ENCODE assay signal across 12 mouse cellular contexts in the genomic region with DNA sequence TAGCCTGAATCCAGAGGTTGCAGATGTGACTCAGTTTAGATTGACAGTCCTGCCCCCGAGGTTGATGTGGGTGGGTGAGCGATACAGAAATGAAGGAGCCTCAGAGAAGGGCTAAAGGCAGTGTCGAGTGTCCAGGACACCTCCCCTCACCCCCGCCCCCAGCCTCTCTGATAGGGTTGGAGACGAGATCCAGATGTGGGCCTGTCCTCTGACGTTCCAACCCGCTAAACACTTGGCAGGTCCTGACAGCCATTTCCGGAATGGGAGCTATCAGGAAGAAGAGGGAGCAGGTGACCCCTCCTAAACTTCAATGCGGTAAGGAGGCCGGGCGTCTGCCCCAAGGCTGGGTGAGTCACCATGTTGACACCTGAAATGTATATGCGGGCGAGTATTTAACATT. TPM values are rescaled to one million over a fixed set of nuclear protein-coding genes. Genes with fewer than 3 reads are reported as not detected.
DNase-seq lines count a peak whose midpoint lies in the region; ATAC-seq and TF ChIP-seq lines count a peak whose summit lies in the region.
"Had no signal": no experiment of that assay in that cellular context is flagged by ENCODE, and none has a peak within 500 bp of the region (broad histone marks: within the 10 kb centered on the region; RNA-seq: fewer than 3 reads in every experiment).

No protein-coding gene starts in this region.

- no peaks in the 10 kb centered on the region for H3K4me1 ChIP-seq in hindbrain, postnatal 0 days (ENCODE audit: insufficient read depth, low read length)
- H3K4me1 ChIP-seq in hindbrain, embryonic 13.5 days (replicated peaks): peaks cover 30% of the 10 kb centered on the region
- H3K4me1 ChIP-seq in neural tube, embryonic 15.5 days: peaks cover 33% of the 10 kb centered on the region
- peaks cover 37% of the 10 kb centered on the region for H3K4me1 ChIP-seq in embryonic facial prominence, embryonic 11.5 days (ENCODE audit: control insufficient read depth, insufficient read depth, low read length)
- H3K4me1 ChIP-seq in stomach, embryonic 16.5 days (ENCODE audit: control insufficient read depth, insufficient read depth, low read length): peaks cover 40% of the 10 kb centered on the region

- no peaks in the 10 kb centered on the region; the same call in 1 of the 2 replicates for H3K27me3 ChIP-seq in hindbrain, postnatal 0 days (ENCODE audit: insufficient read depth, low read length)
- H3K27me3 ChIP-seq in hindbrain, embryonic 13.5 days: peaks cover 43% of the 10 kb centered on the region
- H3K27me3 ChIP-seq in neural tube, embryonic 15.5 days (replicated peaks): peaks cover 41% of the 10 kb centered on the region
- no peaks in the 10 kb centered on the region; the same call in none of the 2 replicates for H3K27me3 ChIP-seq in embryonic facial prominence, embryonic 11.5 days (ENCODE audit: control insufficient read depth, insufficient read depth, low read length)
- H3K27me3 ChIP-seq in stomach, embryonic 16.5 days (ENCODE audit: control insufficient read depth, insufficient read depth, low read length): peaks cover 29% of the 10 kb centered on the region

- no peaks in the 10 kb centered on the region for H3K9me3 ChIP-seq in hindbrain, postnatal 0 days (ENCODE audit: low read length)
- H3K9me3 ChIP-seq in hindbrain, embryonic 13.5 days: no peaks in the 10 kb centered on the region
- no peaks in the 10 kb centered on the region for H3K9me3 ChIP-seq in neural tube, embryonic 15.5 days (replicated peaks)
- no peaks in the 10 kb centered on the region for H3K9me3 ChIP-seq in embryonic facial prominence, embryonic 11.5 days (replicated peaks; ENCODE audit: control insufficient read depth, low read length)
- no peaks in the 10 kb centered on the region for H3K9me3 ChIP-seq in stomach, embryonic 16.5 days (replicated peaks; ENCODE audit: control insufficient read depth, low read length)
- H3K9me3 ChIP-seq: stomach, embryonic 15.5 days had no signal

- WGBS in hindbrain, postnatal 0 days: 74% methylated on average over 13 of the region's 13 CpGs
- WGBS in hindbrain, embryonic 13.5 days: 67% methylated on average over 13 of the region's 13 CpGs
- WGBS in neural tube, embryonic 15.5 days: 76% methylated on average over 13 of the region's 13 CpGs
- 20% methylated on average over 13 of the region's 13 CpGs for WGBS in embryonic facial prominence, embryonic 11.5 days
- WGBS in stomach, embryonic 16.5 days: 21% methylated on average over 13 of the region's 13 CpGs

- H3K9ac ChIP-seq in hindbrain, postnatal 0 days (replicated peaks; ENCODE audit: low read length): no peak overlapping the region
- no peak overlapping the region for H3K9ac ChIP-seq in hindbrain, embryonic 13.5 days
- H3K9ac ChIP-seq in neural tube, embryonic 15.5 days (replicated peaks): no peak overlapping the region
- no peak overlapping the region for H3K9ac ChIP-seq in embryonic facial prominence, embryonic 11.5 days (replicated peaks; ENCODE audit: low read length)
- no peak overlapping the region for H3K9ac ChIP-seq in stomach, embryonic 16.5 days (ENCODE audit: low read length)
- H3K9ac ChIP-seq: stomach, embryonic 15.5 days had no signal

- intact Hi-C loops in left cerebral cortex, adult 2 months (cut with DNase I): no loop called here

- DNase-seq in hindbrain, postnatal 0 days (ENCODE audit: low spot score): no peak
- peak; percentile 47 for DNase-seq in neural tube, embryonic 10.5 days (ENCODE audit: extremely low spot score, low spot score)
- peak; percentile 81 for DNase-seq in embryonic facial prominence, embryonic 11.5 days (ENCODE audit: low spot score)
- no peak for DNase-seq in left cerebral cortex, adult 2 months (ENCODE audit: extremely low spot score in 1 of 2, low spot score in 2 of 2)
- DNase-seq: gastrocnemius, postnatal 36 days; lung, postnatal 4 days had no signal

- no peak overlapping the region for H3K4me2 ChIP-seq in hindbrain, postnatal 0 days (ENCODE audit: low read depth, low read length)
- no peak overlapping the region for H3K4me2 ChIP-seq in hindbrain, embryonic 13.5 days
- H3K4me2 ChIP-seq in neural tube, embryonic 15.5 days: no peak overlapping the region
- H3K4me2 ChIP-seq in embryonic facial prominence, embryonic 11.5 days (ENCODE audit: low read depth, low read length): peak overlapping the region; percentile 21; the same call in 1 of the 2 replicates
- no peak overlapping the region for H3K4me2 ChIP-seq in stomach, embryonic 16.5 days (ENCODE audit: low read depth, low read length)
- H3K4me2 ChIP-seq: stomach, embryonic 15.5 days had no signal

- TF ChIP-seq CTCF in hindbrain, postnatal 0 days (IDR thresholded peaks at IDR 0.05; ENCODE audit: low read depth): no peak
- TF ChIP-seq CTCF in left cerebral cortex, adult 2 months (IDR thresholded peaks at IDR 0.05): no peak

- H3K27ac ChIP-seq in hindbrain, postnatal 0 days: peak overlapping the region; percentile 58; the same call in 1 of the 2 replicates
- H3K27ac ChIP-seq in hindbrain, embryonic 13.5 days: no peak overlapping the region
- no peak overlapping the region for H3K27ac ChIP-seq in neural tube, embryonic 15.5 days (replicated peaks)
- H3K27ac ChIP-seq in embryonic facial prominence, embryonic 11.5 days (replicated peaks; ENCODE audit: low read depth, low read length): no peak overlapping the region
- H3K27ac ChIP-seq in stomach, embryonic 16.5 days (ENCODE audit: low read length): peak overlapping the region; percentile 29; the same call in 1 of the 2 replicates
- no peak overlapping the region for H3K27ac ChIP-seq in left cerebral cortex, adult 2 months
- H3K27ac ChIP-seq: stomach, embryonic 15.5 days had no signal

- H3K4me3 ChIP-seq in hindbrain, postnatal 0 days (ENCODE audit: low read length): no peak overlapping the region
- H3K4me3 ChIP-seq in hindbrain, embryonic 13.5 days: no peak overlapping the region
- H3K4me3 ChIP-seq in neural tube, embryonic 15.5 days (replicated peaks): no peak overlapping the region
- no peak overlapping the region for H3K4me3 ChIP-seq in embryonic facial prominence, embryonic 11.5 days (ENCODE audit: low read depth, low read length)
- no peak overlapping the region for H3K4me3 ChIP-seq in stomach, embryonic 16.5 days (replicated peaks; ENCODE audit: low read length)
- H3K4me3 ChIP-seq in left cerebral cortex, adult 2 months: no peak overlapping the region
- H3K4me3 ChIP-seq: stomach, embryonic 15.5 days had no signal

- ATAC-seq in hindbrain, postnatal 0 days: no peak
- ATAC-seq in hindbrain, embryonic 13.5 days (ENCODE audit: low FRiP score): no peak
- ATAC-seq in neural tube, embryonic 15.5 days (ENCODE audit: low FRiP score): no peak
- ATAC-seq in embryonic facial prominence, embryonic 11.5 days (replicated peaks; ENCODE audit: insufficient number of reproducible peaks, low FRiP score, low TSS enrichment, low read depth): 0 out of 2 replicates have a peak, but pooled peaks have one; percentile 24
- ATAC-seq in stomach, embryonic 16.5 days (ENCODE audit: insufficient read depth, low FRiP score): 0 out of 2 replicates have a peak, but pooled peaks have one; percentile 22
- ATAC-seq in erythroid progenitor cell, adult 5-6 weeks (replicated peaks; ENCODE audit: low FRiP score, poor library complexity, severe bottlenecking): no peak

- H3K36me3 ChIP-seq in hindbrain, postnatal 0 days (ENCODE audit: insufficient read depth, low read length): no peaks in the 10 kb centered on the region
- H3K36me3 ChIP-seq in hindbrain, embryonic 13.5 days: no peaks in the 10 kb centered on the region; the same call in 1 of the 2 replicates
- no peaks in the 10 kb centered on the region for H3K36me3 ChIP-seq in neural tube, embryonic 15.5 days
- H3K36me3 ChIP-seq in embryonic facial prominence, embryonic 11.5 days (replicated peaks; ENCODE audit: control insufficient read depth, insufficient read depth, low read depth, low read length): no peaks in the 10 kb centered on the region
- no peaks in the 10 kb centered on the region for H3K36me3 ChIP-seq in stomach, embryonic 16.5 days (ENCODE audit: control insufficient read depth, insufficient read depth, low read length)
- H3K36me3 ChIP-seq: stomach, embryonic 15.5 days had no signal

RNA-seq across cellular contexts. Expression of a gene that starts 11.7 kb away (rescaled TPM):
- total RNA-seq in hindbrain, postnatal 0 days (2014; rRNA removed): 53.2 and 66.9 TPM in 2 replicates
- polyA plus RNA-seq in hindbrain, postnatal 0 days (2015; fragmentation: Nextera tagmentation; extraction: Ambion mirVana): 25.4 and 31.0 TPM in 2 replicates
- polyA plus RNA-seq in hindbrain, embryonic 13.5 days (2015; fragmentation: Nextera tagmentation; extraction: Ambion mirVana): 41.4 and 45.5 TPM in 2 replicates
- polyA plus RNA-seq in neural tube, embryonic 15.5 days (2015; fragmentation: Nextera tagmentation; extraction: Ambion mirVana): 69.1 and 69.3 TPM in 2 replicates
- 13.7 and 13.9 TPM in 2 replicates for polyA plus RNA-seq in embryonic facial prominence, embryonic 11.5 days (2014; fragmentation: Nextera tagmentation; extraction: Ambion mirVana)
- 13.2 and 15.0 TPM in 2 replicates for polyA plus RNA-seq in stomach, embryonic 16.5 days (2015; fragmentation: Nextera tagmentation; extraction: Ambion mirVana)
- total RNA-seq in erythroid progenitor cell, adult 5-6 weeks (2015; ENCODE audit: low replicate concordance): not detected in 2 replicates
- not detected in 2 replicates for total RNA-seq in erythroid progenitor cell, adult 5-6 weeks (2017; ENCODE audit: low replicate concordance)
- 1 to 10 TPM in 1 of 2 experiments, under 1 TPM in 1; 0.93 to 1.3 TPM for total RNA-seq in left cerebral cortex, adult 2 months (2021)
- total RNA-seq: common myeloid progenitor, adult 5-6 weeks had no signal

Comparison
In these comparisons a context has a peak if more than half of its experiments do, and no peak if none do; other contexts are left out.
1. H3K27ac ChIP-seq: peak in hindbrain, postnatal 0 days (single experiment) and stomach, embryonic 16.5 days (single experiment); none in hindbrain, embryonic 13.5 days (single experiment), neural tube, embryonic 15.5 days (single experiment), embryonic facial prominence, embryonic 11.5 days (single experiment) and left cerebral cortex, adult 2 months (single experiment).
2. ATAC-seq: peak in embryonic facial prominence, embryonic 11.5 days (single experiment) and stomach, embryonic 16.5 days (single experiment); none in hindbrain, postnatal 0 days (single experiment), hindbrain, embryonic 13.5 days (single experiment), neural tube, embryonic 15.5 days (single experiment) and erythroid progenitor cell, adult 5-6 weeks (single experiment).
3. DNase-seq: peak in neural tube, embryonic 10.5 days (single experiment) and embryonic facial prominence, embryonic 11.5 days (single experiment); none in hindbrain, postnatal 0 days (single experiment) and left cerebral cortex, adult 2 months (0 of 2).